Mouse (Mus musculus): ENCODE results near the gene Ndufv3. TPM values are rescaled to one million over a fixed set of nuclear protein-coding genes. Genes with fewer than 3 reads are reported as not detected.

Ndufv3 gene
- polyA plus RNA-seq, 1 experiment from 2014 or later: 225 TPM

DNA sequence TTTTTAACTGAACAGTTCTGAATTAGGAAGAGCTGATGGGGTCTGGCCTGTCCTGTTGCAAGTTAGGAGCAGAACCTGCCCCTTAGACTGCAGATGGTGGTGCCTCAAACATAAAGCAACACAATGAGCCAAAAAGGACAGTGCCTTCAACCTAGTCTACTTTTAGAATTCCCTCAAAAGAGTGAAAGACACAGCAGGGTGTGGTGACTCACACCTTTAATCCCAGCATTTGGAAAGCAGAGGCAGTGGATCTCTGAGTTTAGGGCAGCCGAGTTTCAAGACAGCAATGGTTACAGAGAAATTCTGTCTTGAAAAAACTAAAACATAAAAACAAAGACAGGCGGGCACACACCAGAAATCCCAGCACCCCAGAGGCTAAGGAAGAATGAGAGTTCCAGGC is 16.0 kb upstream of the Ndufv3 start:
- no peaks in the 10 kb centered on the region for H3K27me3 ChIP-seq (ENCODE audit: control insufficient read depth, insufficient read depth, low read length)
- 56% methylated on average over 2 of the region's 2 CpGs for WGBS
- H3K4me1 ChIP-seq (replicated peaks; ENCODE audit: control insufficient read depth, insufficient read depth, low read length): no peaks in the 10 kb centered on the region
- no peak overlapping the region for H3K4me2 ChIP-seq (ENCODE audit: low read depth, low read length, severe bottlenecking)
- DNase-seq (ENCODE audit: low spot score) (no peak), ATAC-seq (replicated peaks; ENCODE audit: low FRiP score) (no peak)
- no peak overlapping the region for H3K4me3 ChIP-seq (ENCODE audit: low read depth, low read length)
- no peak overlapping the region for H3K9ac ChIP-seq (ENCODE audit: low read length)
- H3K9me3 ChIP-seq (ENCODE audit: control insufficient read depth, low read length): no peaks in the 10 kb centered on the region
- no peak overlapping the region for H3K27ac ChIP-seq (ENCODE audit: low read depth, low read length)
- H3K36me3 ChIP-seq (ENCODE audit: control insufficient read depth, insufficient read depth, low read length): peaks cover 8% of the 10 kb centered on the region; the same call in 1 of the 2 replicates

DNA sequence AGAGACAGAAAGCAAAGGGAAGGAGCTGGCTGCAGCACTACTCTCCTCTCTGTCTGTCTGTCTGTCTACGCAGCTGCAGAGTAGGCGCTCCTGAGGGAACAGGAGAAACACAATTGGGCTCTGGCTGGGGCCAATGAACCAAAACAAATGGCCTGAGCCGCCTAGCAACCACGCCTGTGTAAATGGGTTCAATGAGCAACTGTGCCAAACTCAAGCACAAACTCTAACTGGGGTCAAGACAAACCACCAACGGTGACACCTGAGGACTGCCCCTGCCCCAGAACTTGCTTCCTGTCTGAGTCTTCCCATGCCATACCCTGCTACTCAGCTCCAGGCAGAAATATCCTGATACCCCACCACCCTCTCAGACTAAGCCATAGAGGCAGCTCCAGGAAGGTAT is 14.9 kb upstream of the Ndufv3 start:
- Histone ChIP-seq H3K4me3 (ENCODE audit: low read depth, low read length) (no peak overlapping the region), H3K36me3 (ENCODE audit: control insufficient read depth, insufficient read depth, low read length) (peaks cover 11% of the 10 kb centered on the region; the same call in 1 of the 2 replicates), H3K9me3 (ENCODE audit: control insufficient read depth, low read length) (no peaks in the 10 kb centered on the region), H3K4me2 (ENCODE audit: low read depth, low read length, severe bottlenecking) (no peak overlapping the region), H3K27ac (ENCODE audit: low read depth, low read length) (no peak overlapping the region), H3K27me3 (ENCODE audit: control insufficient read depth, insufficient read depth, low read length) (no peaks in the 10 kb centered on the region), H3K4me1 (replicated peaks; ENCODE audit: control insufficient read depth, insufficient read depth, low read length) (no peaks in the 10 kb centered on the region), H3K9ac (ENCODE audit: low read length) (no peak overlapping the region)
- DNase-seq (ENCODE audit: low spot score) (no peak), ATAC-seq (replicated peaks; ENCODE audit: low FRiP score) (no peak)
- WGBS: 51% methylated on average over 5 of the region's 5 CpGs

DNA sequence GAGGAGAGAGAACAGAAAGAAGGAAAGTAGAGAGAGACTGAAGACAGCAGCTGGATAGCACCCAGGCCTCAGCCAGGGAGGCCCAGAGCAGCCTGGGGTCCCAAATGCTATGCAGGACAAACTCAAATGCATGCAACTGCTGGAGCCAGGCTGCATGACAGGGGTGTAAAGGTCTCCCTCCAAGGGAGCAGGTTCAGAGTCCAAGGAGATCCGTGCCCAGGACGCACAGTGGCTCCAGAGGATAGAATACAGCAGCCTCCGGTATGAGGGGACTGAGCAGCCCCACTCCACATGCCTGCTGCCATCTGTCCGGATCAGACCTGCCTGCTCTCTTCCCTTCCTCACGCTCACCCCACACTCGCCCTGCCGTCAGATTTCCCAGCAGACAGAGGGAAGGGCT is 13.6 kb upstream of the Ndufv3 start:
- H3K9me3 ChIP-seq (ENCODE audit: control insufficient read depth, low read length): no peaks in the 10 kb centered on the region
- DNase-seq (ENCODE audit: low spot score) (no peak), ATAC-seq (replicated peaks; ENCODE audit: low FRiP score) (no peak)
- no peaks in the 10 kb centered on the region; the same call in 1 of the 2 replicates for H3K4me1 ChIP-seq (replicated peaks; ENCODE audit: control insufficient read depth, insufficient read depth, low read length)
- H3K27ac ChIP-seq (ENCODE audit: low read depth, low read length): no peak overlapping the region
- no peak overlapping the region for H3K4me2 ChIP-seq (ENCODE audit: low read depth, low read length, severe bottlenecking)
- H3K27me3 ChIP-seq (ENCODE audit: control insufficient read depth, insufficient read depth, low read length): no peaks in the 10 kb centered on the region
- H3K36me3 ChIP-seq (ENCODE audit: control insufficient read depth, insufficient read depth, low read length): peaks cover 7% of the 10 kb centered on the region; the same call in 1 of the 2 replicates
- no peak overlapping the region for H3K4me3 ChIP-seq (ENCODE audit: low read depth, low read length)
- WGBS: 85% methylated on average over 7 of the region's 7 CpGs
- no peak overlapping the region for H3K9ac ChIP-seq (ENCODE audit: low read length)

DNA sequence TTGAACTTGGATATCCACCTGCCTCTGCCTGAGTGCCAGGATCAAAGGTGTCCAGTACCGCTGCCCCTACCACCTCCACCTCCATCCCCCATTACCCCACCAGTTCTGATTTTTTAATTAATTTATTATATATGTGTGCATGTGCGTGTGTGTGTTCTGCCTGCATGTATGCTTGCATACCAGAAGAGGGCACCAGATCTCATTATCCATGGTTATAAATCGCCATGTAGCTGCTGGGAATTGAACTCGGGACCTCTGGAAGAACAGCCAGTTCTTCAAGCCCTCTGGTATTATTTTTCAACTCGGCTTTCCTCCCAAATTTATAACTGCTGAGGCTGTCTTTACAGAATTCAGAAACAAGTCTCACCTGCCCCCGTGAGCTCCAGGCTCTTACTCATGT is 9.0 kb upstream of the Ndufv3 start:
- no peaks in the 10 kb centered on the region for H3K9me3 ChIP-seq (ENCODE audit: control insufficient read depth, low read length)

DNA sequence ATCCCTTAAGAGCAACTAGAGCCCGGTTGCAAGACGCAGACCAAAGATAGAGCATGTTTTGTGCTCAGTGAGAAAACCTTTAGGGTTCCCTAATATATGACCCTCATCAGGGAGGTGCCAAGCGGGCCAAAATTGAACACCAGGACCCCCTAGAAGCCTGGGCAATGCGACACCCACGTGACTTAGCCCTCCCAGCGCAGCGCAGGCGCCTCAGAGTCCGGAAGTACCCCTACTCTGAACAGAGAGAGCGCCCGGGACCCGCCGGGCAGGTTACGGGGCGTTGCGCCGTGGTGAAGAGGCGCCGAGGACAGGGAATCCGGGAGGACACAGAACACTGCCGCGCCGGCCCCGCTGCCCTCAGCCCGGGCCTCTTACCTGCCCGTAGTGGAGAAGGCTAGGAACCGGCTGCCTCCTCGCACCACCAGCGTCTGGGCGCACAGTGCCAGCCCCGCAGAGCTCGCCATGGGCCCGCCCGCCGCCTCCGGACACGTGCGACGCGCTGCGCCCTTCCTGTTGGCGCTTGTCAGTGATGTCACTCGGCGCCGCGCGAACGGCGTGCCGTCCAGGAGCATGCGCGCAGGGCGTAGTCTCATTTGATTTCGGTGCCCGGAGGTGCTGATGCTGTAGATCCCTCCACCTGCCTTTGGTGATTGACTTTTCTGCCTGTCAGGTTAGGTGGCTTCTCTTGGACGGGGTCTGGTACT is 8.0 kb upstream of the Ndufv3 start:
- under 1% methylated on average over 55 of the region's 56 CpGs for WGBS
- Histone ChIP-seq H3K4me3 (ENCODE audit: low read depth, low read length) (peak overlapping the region; percentile 71), H3K4me2 (ENCODE audit: low read depth, low read length, severe bottlenecking) (peak overlapping the region; percentile 48), H3K9ac (ENCODE audit: low read length) (peak overlapping the region; percentile 83), H3K9me3 (ENCODE audit: control insufficient read depth, low read length) (no peaks in the 10 kb centered on the region), H3K27ac (ENCODE audit: low read depth, low read length) (peak overlapping the region; percentile 74; the same call in 1 of the 2 replicates), H3K4me1 (replicated peaks; ENCODE audit: control insufficient read depth, insufficient read depth, low read length) (peaks cover 3% of the 10 kb centered on the region; the same call in 1 of the 2 replicates), H3K27me3 (ENCODE audit: control insufficient read depth, insufficient read depth, low read length) (no peaks in the 10 kb centered on the region), H3K36me3 (ENCODE audit: control insufficient read depth, insufficient read depth, low read length) (peaks cover 4% of the 10 kb centered on the region; the same call in 1 of the 2 replicates)
- DNase-seq (ENCODE audit: low spot score) (peak; percentile 94), ATAC-seq (replicated peaks; ENCODE audit: low FRiP score) (peak; percentile 97)

More for the DNA sequence above, 9.0 kb upstream of the Ndufv3 start:
- peaks cover 3% of the 10 kb centered on the region; the same call in 1 of the 2 replicates for H3K4me1 ChIP-seq (replicated peaks; ENCODE audit: control insufficient read depth, insufficient read depth, low read length)
- H3K27me3 ChIP-seq (ENCODE audit: control insufficient read depth, insufficient read depth, low read length): no peaks in the 10 kb centered on the region
- no peak overlapping the region for H3K27ac ChIP-seq (ENCODE audit: low read depth, low read length)
- H3K4me3 ChIP-seq (ENCODE audit: low read depth, low read length): peak overlapping the region; percentile 71; the same call in 1 of the 2 replicates
- 94% methylated on average over 6 of the region's 6 CpGs for WGBS
- peaks cover 4% of the 10 kb centered on the region; the same call in 1 of the 2 replicates for H3K36me3 ChIP-seq (ENCODE audit: control insufficient read depth, insufficient read depth, low read length)
- no peak for ATAC-seq (replicated peaks; ENCODE audit: low FRiP score)
- peak overlapping the region; percentile 48 for H3K4me2 ChIP-seq (ENCODE audit: low read depth, low read length, severe bottlenecking)
- H3K9ac ChIP-seq (ENCODE audit: low read length): no peak overlapping the region; the same call in 1 of the 2 replicates
- DNase-seq (ENCODE audit: low spot score): no peak

DNA sequence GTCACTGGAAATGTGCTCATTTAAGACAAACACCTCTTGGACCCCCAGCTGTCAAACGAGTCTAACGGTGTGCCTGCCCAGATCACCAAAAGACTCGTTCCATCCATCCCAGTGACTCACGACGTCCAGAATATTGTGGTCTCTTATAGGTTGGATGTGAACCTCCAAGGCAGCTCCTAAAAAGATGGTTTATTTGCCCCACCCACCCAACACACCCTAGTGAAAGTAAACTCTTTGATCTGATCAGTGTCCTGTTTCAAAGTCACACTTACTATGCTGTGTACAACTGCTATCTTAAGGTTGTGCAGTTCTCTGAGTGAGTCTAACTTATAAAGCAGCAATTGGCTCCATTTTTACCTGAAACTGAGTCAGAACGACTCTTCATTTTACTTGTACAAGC is 7.3 kb upstream of the Ndufv3 start:
- H3K4me2 ChIP-seq (ENCODE audit: low read depth, low read length, severe bottlenecking): peak overlapping the region; percentile 48
- peaks cover 3% of the 10 kb centered on the region; the same call in 1 of the 2 replicates for H3K4me1 ChIP-seq (replicated peaks; ENCODE audit: control insufficient read depth, insufficient read depth, low read length)
- H3K27ac ChIP-seq (ENCODE audit: low read depth, low read length): 0 out of 2 replicates have a peak overlapping the region, but pooled peaks have one; percentile 37
- peak overlapping the region; percentile 83 for H3K9ac ChIP-seq (ENCODE audit: low read length)
- DNase-seq (ENCODE audit: low spot score): no peak
- WGBS: 28% methylated on average over 6 of the region's 6 CpGs
- H3K27me3 ChIP-seq (ENCODE audit: control insufficient read depth, insufficient read depth, low read length): no peaks in the 10 kb centered on the region
- H3K36me3 ChIP-seq (ENCODE audit: control insufficient read depth, insufficient read depth, low read length): peaks cover 4% of the 10 kb centered on the region; the same call in 1 of the 2 replicates
- peak overlapping the region; percentile 71 for H3K4me3 ChIP-seq (ENCODE audit: low read depth, low read length)
- peak; percentile 35 for ATAC-seq (replicated peaks; ENCODE audit: low FRiP score)
- no peaks in the 10 kb centered on the region for H3K9me3 ChIP-seq (ENCODE audit: control insufficient read depth, low read length)

DNA sequence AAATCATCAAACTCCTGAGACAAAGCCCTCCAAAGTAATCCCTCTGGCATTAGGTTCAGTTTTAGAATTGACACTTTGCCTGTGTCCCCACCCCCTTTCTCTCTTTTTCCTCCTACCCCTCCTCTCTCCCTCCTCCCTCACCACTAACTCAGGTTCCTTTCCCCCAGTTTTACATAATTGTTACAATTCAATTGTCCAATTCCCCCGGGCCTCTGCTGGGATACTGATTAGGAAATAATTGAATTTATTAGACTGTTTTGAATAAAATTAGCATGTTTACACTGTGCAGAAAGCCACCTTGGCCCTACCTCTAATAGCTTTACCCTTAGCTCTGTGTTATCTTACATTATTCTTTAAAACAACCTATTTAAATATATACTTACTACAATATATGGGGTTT is 5.2 kb upstream of the Ndufv3 start:
- WGBS: 68% methylated on average over 1 of the region's 1 CpGs
- no peak for DNase-seq (ENCODE audit: low spot score)
- Histone ChIP-seq H3K27ac (ENCODE audit: low read depth, low read length) (no peak overlapping the region), H3K9ac (ENCODE audit: low read length) (no peak overlapping the region), H3K27me3 (ENCODE audit: control insufficient read depth, insufficient read depth, low read length) (no peaks in the 10 kb centered on the region), H3K4me1 (replicated peaks; ENCODE audit: control insufficient read depth, insufficient read depth, low read length) (peaks cover 3% of the 10 kb centered on the region; the same call in 1 of the 2 replicates), H3K36me3 (ENCODE audit: control insufficient read depth, insufficient read depth, low read length) (no peaks in the 10 kb centered on the region), H3K9me3 (ENCODE audit: control insufficient read depth, low read length) (no peaks in the 10 kb centered on the region), H3K4me2 (ENCODE audit: low read depth, low read length, severe bottlenecking) (no peak overlapping the region), H3K4me3 (ENCODE audit: low read depth, low read length) (no peak overlapping the region)
- no peak for ATAC-seq (replicated peaks; ENCODE audit: low FRiP score)

DNA sequence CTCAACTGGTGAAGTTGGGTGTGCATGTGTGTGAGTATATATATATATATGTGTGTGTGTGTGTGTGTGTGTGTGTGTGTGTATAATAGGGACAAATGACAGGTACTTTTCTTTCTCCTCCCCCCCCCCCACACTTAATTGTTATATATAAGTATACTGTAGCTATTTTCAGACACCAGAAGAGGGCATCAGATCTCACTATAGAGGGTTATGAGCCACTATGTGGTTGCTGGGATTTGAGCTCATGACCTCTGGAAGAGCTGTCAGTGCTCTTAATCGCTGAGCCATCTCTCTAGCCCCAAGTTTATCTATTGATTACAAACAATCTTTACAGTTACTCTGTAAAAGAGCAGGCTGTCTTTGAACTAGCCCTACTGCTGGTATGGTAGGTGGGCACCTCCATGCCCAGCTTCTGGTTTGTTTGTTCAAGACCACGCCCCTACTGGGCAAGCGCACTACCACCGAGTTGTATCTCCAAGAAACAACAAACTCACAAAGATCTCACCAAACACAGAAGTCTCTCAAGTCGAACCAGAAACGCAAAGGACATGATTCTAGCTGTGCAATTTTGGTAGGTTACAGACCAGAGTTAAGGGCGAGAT is 470 bp upstream of the Ndufv3 start:
- DNase-seq (ENCODE audit: low spot score) (no peak), ATAC-seq (replicated peaks; ENCODE audit: low FRiP score) (peak; percentile 69)
- Histone ChIP-seq H3K9ac (ENCODE audit: low read length) (0 out of 2 replicates have a peak overlapping the region, but pooled peaks have one; percentile 65), H3K27me3 (ENCODE audit: control insufficient read depth, insufficient read depth, low read length) (no peaks in the 10 kb centered on the region), H3K4me1 (replicated peaks; ENCODE audit: control insufficient read depth, insufficient read depth, low read length) (no peaks in the 10 kb centered on the region; the same call in 1 of the 2 replicates), H3K27ac (ENCODE audit: low read depth, low read length) (no peak overlapping the region), H3K9me3 (ENCODE audit: control insufficient read depth, low read length) (no peaks in the 10 kb centered on the region), H3K4me3 (ENCODE audit: low read depth, low read length) (peak overlapping the region; percentile 73), H3K4me2 (ENCODE audit: low read depth, low read length, severe bottlenecking) (peak overlapping the region; percentile 55), H3K36me3 (ENCODE audit: control insufficient read depth, insufficient read depth, low read length) (no peaks in the 10 kb centered on the region; the same call in 1 of the 2 replicates)
- 4% methylated on average over 7 of the region's 7 CpGs for WGBS

Data from forebrain, embryonic 11.5 days (tissue).